Mouse (Mus musculus): ENCODE measurements at regions not wholly inside any gene's neighbourhood (a gene's known extent, or its start where the extent isn't known, plus 50 kb on each side); places are given as distances from the start of the nearest gene placed in this dataset.

- WGBS (ENCODE audit: insufficient replicate concordance) = 48% methylated on average over 8 of the region's 8 CpGs
- H3K9ac ChIP-seq (replicated peaks) = no peak overlapping the region
Measured at GRCm38 (mm10) chr6:100366231-100366630, 78.9 kb upstream of the Rybp start.

GRCm38 (mm10) chr6:100365791-100366190 is 78.5 kb upstream of the Rybp start:
- Histone ChIP-seq H3K4me3 (ENCODE audit: low read depth, low read length) (no peak overlapping the region), H3K9ac (replicated peaks) (no peak overlapping the region), H3K9me3 (ENCODE audit: low read length) (no peaks in the 10 kb centered on the region), H3K36me3 (replicated peaks; ENCODE audit: insufficient read depth, low read length) (no peaks in the 10 kb centered on the region), H3K4me1 (ENCODE audit: insufficient read depth) (peaks cover 6% of the 10 kb centered on the region; the same call in 1 of the 2 replicates), H3K27me3 (ENCODE audit: insufficient read depth, low read length) (no peaks in the 10 kb centered on the region), H3K4me2 (ENCODE audit: low read depth, low read length) (no peak overlapping the region), H3K27ac (ENCODE audit: low read depth) (no peak overlapping the region)
- TF ChIP-seq EP300 (IDR thresholded peaks at IDR 0.05; ENCODE audit: low read depth) (no peak), CTCF (IDR thresholded peaks at IDR 0.05; ENCODE audit: low read depth) (no peak)
- DNase-seq (no peak), ATAC-seq (no peak)
- 36% methylated on average over 4 of the region's 4 CpGs for WGBS (ENCODE audit: insufficient replicate concordance)

More at GRCm38 (mm10) chr6:100366231-100366630, 78.9 kb upstream of the Rybp start:
- no peak overlapping the region for H3K4me3 ChIP-seq (ENCODE audit: low read depth, low read length)
- TF ChIP-seq CTCF (IDR thresholded peaks at IDR 0.05; ENCODE audit: low read depth) = no peak
- no peak for TF ChIP-seq EP300 (IDR thresholded peaks at IDR 0.05; ENCODE audit: low read depth)
- H3K36me3 ChIP-seq (replicated peaks; ENCODE audit: insufficient read depth, low read length) = no peaks in the 10 kb centered on the region
- H3K9me3 ChIP-seq (ENCODE audit: low read length) = no peaks in the 10 kb centered on the region
- no peak overlapping the region for H3K27ac ChIP-seq (ENCODE audit: low read depth)
- DNase-seq = no peak
- H3K4me1 ChIP-seq (ENCODE audit: insufficient read depth) = peaks cover 6% of the 10 kb centered on the region; the same call in 1 of the 2 replicates
- H3K27me3 ChIP-seq (ENCODE audit: insufficient read depth, low read length) = no peaks in the 10 kb centered on the region
- no peak for ATAC-seq
- H3K4me2 ChIP-seq (ENCODE audit: low read depth, low read length) = no peak overlapping the region

GRCm38 (mm10) chr6:100363683-100364082 is 76.4 kb upstream of the Rybp start:
- no peak for ATAC-seq
- Histone ChIP-seq H3K27ac (ENCODE audit: low read depth) (no peak overlapping the region), H3K4me2 (ENCODE audit: low read depth, low read length) (no peak overlapping the region), H3K4me3 (ENCODE audit: low read depth, low read length) (no peak overlapping the region), H3K27me3 (ENCODE audit: insufficient read depth, low read length) (no peaks in the 10 kb centered on the region), H3K36me3 (replicated peaks; ENCODE audit: insufficient read depth, low read length) (no peaks in the 10 kb centered on the region), H3K4me1 (ENCODE audit: insufficient read depth) (peaks cover 6% of the 10 kb centered on the region; the same call in 1 of the 2 replicates), H3K9ac (replicated peaks) (no peak overlapping the region), H3K9me3 (ENCODE audit: low read length) (no peaks in the 10 kb centered on the region)
- no peak for TF ChIP-seq CTCF (IDR thresholded peaks at IDR 0.05; ENCODE audit: low read depth)
- TF ChIP-seq EP300 (IDR thresholded peaks at IDR 0.05; ENCODE audit: low read depth) = no peak
- DNase-seq = no peak
- 75% methylated on average over 5 of the region's 5 CpGs for WGBS (ENCODE audit: insufficient replicate concordance)

- Histone ChIP-seq H3K36me3 (replicated peaks; ENCODE audit: insufficient read depth, low read length) (no peaks in the 10 kb centered on the region), H3K27me3 (ENCODE audit: insufficient read depth, low read length) (no peaks in the 10 kb centered on the region), H3K4me1 (ENCODE audit: insufficient read depth) (peaks cover 9% of the 10 kb centered on the region), H3K9ac (replicated peaks) (no peak overlapping the region), H3K4me3 (ENCODE audit: low read depth, low read length) (0 out of 2 replicates have a peak overlapping the region, but pooled peaks have one; percentile 9), H3K27ac (ENCODE audit: low read depth) (peak overlapping the region; percentile 58), H3K9me3 (ENCODE audit: low read length) (no peaks in the 10 kb centered on the region), H3K4me2 (ENCODE audit: low read depth, low read length) (peak overlapping the region; percentile 16)
- TF ChIP-seq CTCF (IDR thresholded peaks at IDR 0.05; ENCODE audit: low read depth) = 0 out of 2 replicates have a peak, but pooled peaks have one; percentile 22
- no peak for TF ChIP-seq EP300 (IDR thresholded peaks at IDR 0.05; ENCODE audit: low read depth)
- peak; percentile 96 for ATAC-seq
- WGBS (ENCODE audit: insufficient replicate concordance) = 46% methylated on average over 11 of the region's 11 CpGs
- no peak for DNase-seq
Measured at GRCm38 (mm10) chr6:100356617-100357399, 69.5 kb upstream of the Rybp start.

- H3K27me3 ChIP-seq (ENCODE audit: insufficient read depth, low read length) = no peaks in the 10 kb centered on the region
- no peak overlapping the region for H3K4me2 ChIP-seq (ENCODE audit: low read depth, low read length)
- DNase-seq (no peak), ATAC-seq (no peak)
- H3K27ac ChIP-seq (ENCODE audit: low read depth) = no peak overlapping the region
- WGBS (ENCODE audit: insufficient replicate concordance) = 63% methylated on average over 9 of the region's 9 CpGs
- no peak overlapping the region for H3K9ac ChIP-seq (replicated peaks)
- no peaks in the 10 kb centered on the region for H3K36me3 ChIP-seq (replicated peaks; ENCODE audit: insufficient read depth, low read length)
- H3K4me1 ChIP-seq (ENCODE audit: insufficient read depth) = peaks cover 9% of the 10 kb centered on the region
- H3K9me3 ChIP-seq (ENCODE audit: low read length) = no peaks in the 10 kb centered on the region
- TF ChIP-seq CTCF (IDR thresholded peaks at IDR 0.05; ENCODE audit: low read depth) = no peak
- TF ChIP-seq EP300 (IDR thresholded peaks at IDR 0.05; ENCODE audit: low read depth) = no peak
- H3K4me3 ChIP-seq (ENCODE audit: low read depth, low read length) = no peak overlapping the region
Measured at GRCm38 (mm10) chr6:100355858-100356257, 68.6 kb upstream of the Rybp start.

- Histone ChIP-seq H3K36me3 (replicated peaks; ENCODE audit: insufficient read depth, low read length) (no peaks in the 10 kb centered on the region), H3K9me3 (ENCODE audit: low read length) (no peaks in the 10 kb centered on the region), H3K27me3 (ENCODE audit: insufficient read depth, low read length) (no peaks in the 10 kb centered on the region), H3K4me3 (ENCODE audit: low read depth, low read length) (no peak overlapping the region), H3K9ac (replicated peaks) (no peak overlapping the region), H3K27ac (ENCODE audit: low read depth) (no peak overlapping the region), H3K4me1 (ENCODE audit: insufficient read depth) (no peaks in the 10 kb centered on the region), H3K4me2 (ENCODE audit: low read depth, low read length) (no peak overlapping the region)
- no peak for ATAC-seq
- TF ChIP-seq EP300 (IDR thresholded peaks at IDR 0.05; ENCODE audit: low read depth) (no peak), CTCF (IDR thresholded peaks at IDR 0.05; ENCODE audit: low read depth) (no peak)
- WGBS (ENCODE audit: insufficient replicate concordance) = 74% methylated on average over 7 of the region's 7 CpGs
- no peak for DNase-seq
Measured at GRCm38 (mm10) chr6:100347481-100347880, 60.2 kb upstream of the Rybp start.

Data from liver, postnatal 0 days (tissue).